Mouse (Mus musculus): ENCODE data around the gene Zfp982.
"Not testable (repeated sequence)": the region's sequence is repeated elsewhere in the genome, so short reads cannot be mapped to it uniquely, and the experiment has no call there.

DNA sequence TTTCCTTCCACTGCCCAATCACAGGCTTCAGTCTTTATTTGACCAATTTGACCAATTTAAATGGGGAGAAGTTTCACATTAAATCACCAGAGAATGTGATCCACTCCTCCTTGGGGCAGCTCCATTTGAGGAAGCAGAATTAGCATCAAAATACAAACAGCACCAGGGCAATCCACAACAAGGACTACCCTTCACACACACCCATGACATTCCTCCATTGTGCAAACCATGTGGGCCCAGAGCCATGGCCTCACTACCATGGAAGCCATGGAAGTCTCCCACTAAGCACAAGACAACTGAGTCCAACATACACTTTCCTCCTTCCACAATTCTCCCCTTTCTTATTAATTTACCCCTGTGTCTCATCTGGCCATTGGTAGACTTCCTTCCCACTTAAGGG, 43.7 kb downstream of the Zfp982 start:
- TF ChIP-seq CTCF, POLR2A (IDR thresholded peaks at IDR 0.05; ENCODE audit: insufficient read depth, low read depth, low read length): not testable (repeated sequence)
